Mouse (Mus musculus) ES-E14 (cell line): ENCODE measurements around the gene 4930503B20Rik.

Experiments
- CHD2 ChIP-seq: IDR thresholded peaks from 2 replicates; pipeline ENCODE4 v1.6.1; 2014; ENCODE audit warnings: mild to moderate bottlenecking, low read depth, low read length, inconsistent platforms
- HCFC1 ChIP-seq: IDR thresholded peaks from 2 replicates; pipeline ENCODE4 v1.6.1; 2012; ENCODE audit warnings: low read length, inconsistent platforms, borderline replicate concordance; ENCODE audit not compliant: insufficient read depth
- MAFK ChIP-seq: IDR thresholded peaks from 2 replicates; pipeline ENCODE4 v1.6.1; 2014; ENCODE audit warnings: mild to moderate bottlenecking, low read depth, low read length, inconsistent platforms; ENCODE audit not compliant: insufficient read depth
- ZC3H11A ChIP-seq: IDR thresholded peaks from 2 replicates; pipeline ENCODE4 v1.6.1; 2012; ENCODE audit warnings: low read depth, mild to moderate bottlenecking, inconsistent platforms, low read length, borderline replicate concordance
- ZNF384 ChIP-seq: IDR thresholded peaks from 2 replicates; pipeline ENCODE4 v1.6.1; 2012; ENCODE audit warnings: low read depth, low read length, inconsistent platforms

DNA sequence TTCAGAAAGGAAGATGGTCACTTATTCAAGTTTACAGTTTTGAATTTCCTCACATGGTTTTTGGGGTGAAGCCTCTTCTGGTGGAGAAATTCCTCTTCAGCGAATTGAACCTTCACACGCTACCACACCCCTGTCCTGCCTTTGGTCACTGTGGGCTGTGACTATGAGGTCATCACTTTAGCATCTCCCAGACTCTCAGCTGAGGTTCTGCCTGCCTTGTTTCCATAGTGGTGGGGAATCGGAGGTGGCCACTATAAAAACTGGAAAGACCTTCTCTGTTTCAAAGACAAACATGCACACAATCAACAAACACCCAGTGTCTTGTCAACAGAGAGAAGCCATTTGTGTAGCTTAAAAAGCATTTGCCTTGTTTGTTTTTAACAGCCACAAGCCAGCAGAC is at the start of gene 4930503B20Rik:
- no peak for TF ChIP-seq CHD2
- TF ChIP-seq ZC3H11A, result no peak
- TF ChIP-seq HCFC1, result no peak
- no peak for TF ChIP-seq ZNF384
- TF ChIP-seq MAFK, result no peak
